Mouse (Mus musculus) CH12.LX (cell line): Measurements from ENCODE around the gene Ppm1l.

Experiments used
- BHLHE40 ChIP-seq: IDR thresholded peaks from 2 replicates; pipeline ENCODE4 v1.6.1; 2011; ENCODE audit warnings: mild to moderate bottlenecking, low read depth, low read length, improper control_type of control experiment
- CHD1 ChIP-seq: IDR thresholded peaks from 2 replicates; pipeline ENCODE4 v1.6.1; 2012; ENCODE audit warnings: low read depth, low read length, improper control_type of control experiment, inconsistent platforms
- CTCF ChIP-seq, 2 experiments: IDR thresholded peaks in 1 of 2; conservative IDR thresholded peaks in 1 of 2; 2 replicates each; pipeline ENCODE4 v1.5.1; 2011 to 2012; ENCODE audit warnings: low read depth in 2 of 2, low read length in 2 of 2, improper control_type of control experiment in 1 of 2, inconsistent platforms in 1 of 2, mild to moderate bottlenecking in 1 of 2, moderate library complexity in 1 of 2
- EP300 ChIP-seq: IDR thresholded peaks from 2 replicates; pipeline ENCODE4 v1.6.1; 2011; ENCODE audit warnings: low read length, improper control_type of control experiment
- MAX ChIP-seq: IDR thresholded peaks from 2 replicates; pipeline ENCODE4 v1.6.1; 2011; ENCODE audit warnings: low read length, improper control_type of control experiment
- POLR2A ChIP-seq: IDR thresholded peaks from 2 replicates; pipeline ENCODE4 v1.6.1; 2011; ENCODE audit warnings: low read depth, mild to moderate bottlenecking, improper control_type of control experiment, low read length
- TCF12 ChIP-seq: IDR thresholded peaks from 2 replicates; pipeline ENCODE4 v1.6.1; 2014; ENCODE audit warnings: low read depth, mild to moderate bottlenecking, inconsistent platforms, low read length, improper control_type of control experiment

GRCm38 (mm10) chr3:69362906-69363305 lies 46.2 kb downstream of the Ppm1l start:
- TF ChIP-seq TCF12 (no peak), EP300 (no peak), CTCF (conservative IDR thresholded peaks at IDR 0.05 in 1 of 2, IDR thresholded peaks at IDR 0.05 in 1 of 2; ENCODE audit: low read depth in 2 of 2, low read length in 2 of 2) (no peak), POLR2A (no peak), CHD1 (no peak), MAX (no peak), BHLHE40 (no peak)
